Mouse (Mus musculus) brain, embryonic 18.5 days (tissue): ENCODE measurements around the gene Ccnl2.

Experiments
- DNase-seq: peaks from one replicate; pipeline ENCODE4 v3.0.0-alpha.2; 2012; ENCODE audit warnings: low read depth, low spot score

Ccnl2 gene

GRCm38 (mm10) chr4:155790021-155790489, 22.2 kb upstream of the Ccnl2 start, which contains the start of gene Ankrd65:
Gene Ankrd65, plus strand, starts transcription at chr4:155790439.
- DNase-seq, result no peak

DNA sequence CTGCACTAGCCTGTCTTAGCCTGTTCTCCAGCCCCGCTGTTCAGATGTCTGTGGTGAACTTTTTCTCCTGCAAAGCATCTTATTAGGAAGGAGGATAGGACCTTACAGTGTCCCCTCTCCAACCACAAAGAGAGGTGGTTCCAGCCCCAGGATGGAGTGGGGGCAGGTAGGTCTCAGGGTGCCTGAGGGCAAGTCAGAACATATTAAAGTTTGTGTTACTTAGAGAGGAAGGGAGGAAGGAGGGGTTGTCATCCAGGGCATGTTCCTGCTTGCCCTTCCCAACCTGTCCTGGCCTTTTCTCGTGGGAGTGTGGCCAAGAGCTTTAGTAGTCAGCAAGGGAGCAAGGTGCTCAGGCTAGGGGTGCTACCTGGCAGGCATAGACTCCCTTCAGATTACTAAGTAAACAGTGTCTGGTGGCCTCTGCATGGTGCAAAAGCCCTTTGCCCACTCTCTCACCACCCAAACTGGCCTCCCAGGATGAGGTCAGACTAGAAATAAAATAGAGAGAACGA, 21.6 kb upstream of the Ccnl2 start:
- no peak for DNase-seq

DNA sequence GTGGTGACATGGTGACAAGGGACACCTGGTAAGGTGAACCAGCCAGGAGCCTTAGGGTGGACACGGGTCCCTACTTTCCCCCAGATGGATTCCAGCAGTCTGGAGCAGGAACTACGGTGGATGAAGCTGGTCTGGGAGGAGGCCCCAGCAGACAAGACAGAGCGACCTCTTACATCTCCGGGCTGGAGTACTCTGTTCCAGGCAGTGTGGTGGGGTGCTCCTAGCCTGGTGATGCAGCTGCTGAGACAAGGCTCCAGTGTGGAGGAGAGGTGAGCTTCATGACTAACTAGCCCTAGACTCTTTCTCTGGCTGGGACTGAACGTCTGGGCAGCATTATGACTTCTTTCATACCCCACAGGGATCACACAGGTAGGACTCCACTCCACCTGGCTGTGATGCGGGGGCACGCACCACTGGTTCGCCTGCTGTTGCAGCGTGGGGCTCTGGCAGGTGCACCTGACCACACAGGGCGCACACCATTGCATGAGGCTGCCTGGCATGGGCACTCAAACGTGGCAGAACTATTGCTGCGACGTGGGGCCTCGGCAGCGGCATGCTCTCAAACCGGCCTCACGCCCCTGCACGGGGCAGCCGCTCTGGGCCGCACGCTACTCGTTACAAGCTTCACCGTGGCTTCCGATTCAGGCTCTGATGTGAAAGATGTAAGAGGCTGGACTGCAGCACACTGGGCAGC, 20.9 kb upstream of the Ccnl2 start:
- DNase-seq, result no peak

GRCm38 (mm10) chr4:155793730-155794129, 18.6 kb upstream of the Ccnl2 start:
- DNase-seq, result no peak

GRCm38 (mm10) chr4:155802075-155802474, 10.2 kb upstream of the Ccnl2 start:
- no peak for DNase-seq

DNA sequence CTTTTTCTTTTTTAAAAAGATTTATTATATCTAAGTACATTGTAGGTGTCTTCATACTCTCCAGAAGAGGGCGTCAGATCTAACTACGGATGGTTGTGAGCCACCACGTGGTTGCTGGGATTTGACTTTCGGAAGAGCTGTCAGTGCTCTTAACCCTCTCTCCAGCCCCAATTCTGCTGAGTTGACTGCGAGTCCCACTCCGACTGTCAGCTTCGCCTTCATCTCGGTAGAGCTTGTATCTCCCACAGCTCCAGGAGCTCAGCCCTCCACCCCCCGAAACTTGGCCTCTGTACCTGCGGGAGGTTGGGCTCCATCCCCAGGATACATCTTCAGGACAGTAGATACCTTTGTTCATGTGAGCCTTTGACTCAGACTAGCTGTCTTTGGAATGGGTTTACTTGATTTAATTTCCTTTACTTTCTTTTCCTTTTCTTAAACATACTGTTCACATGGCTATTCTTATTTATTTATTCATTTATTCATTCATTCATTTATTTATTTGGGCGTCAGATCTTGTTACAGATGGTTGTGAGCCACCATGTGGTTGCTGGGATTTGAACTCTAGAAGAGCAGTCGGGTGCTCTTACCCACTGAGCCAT, 9.4 kb upstream of the Ccnl2 start, which contains the start of gene Mrpl20:
Gene Mrpl20 (plus strand): TSS at position 138 of the 599 bp plus-strand sequence.
- no peak for DNase-seq

DNA sequence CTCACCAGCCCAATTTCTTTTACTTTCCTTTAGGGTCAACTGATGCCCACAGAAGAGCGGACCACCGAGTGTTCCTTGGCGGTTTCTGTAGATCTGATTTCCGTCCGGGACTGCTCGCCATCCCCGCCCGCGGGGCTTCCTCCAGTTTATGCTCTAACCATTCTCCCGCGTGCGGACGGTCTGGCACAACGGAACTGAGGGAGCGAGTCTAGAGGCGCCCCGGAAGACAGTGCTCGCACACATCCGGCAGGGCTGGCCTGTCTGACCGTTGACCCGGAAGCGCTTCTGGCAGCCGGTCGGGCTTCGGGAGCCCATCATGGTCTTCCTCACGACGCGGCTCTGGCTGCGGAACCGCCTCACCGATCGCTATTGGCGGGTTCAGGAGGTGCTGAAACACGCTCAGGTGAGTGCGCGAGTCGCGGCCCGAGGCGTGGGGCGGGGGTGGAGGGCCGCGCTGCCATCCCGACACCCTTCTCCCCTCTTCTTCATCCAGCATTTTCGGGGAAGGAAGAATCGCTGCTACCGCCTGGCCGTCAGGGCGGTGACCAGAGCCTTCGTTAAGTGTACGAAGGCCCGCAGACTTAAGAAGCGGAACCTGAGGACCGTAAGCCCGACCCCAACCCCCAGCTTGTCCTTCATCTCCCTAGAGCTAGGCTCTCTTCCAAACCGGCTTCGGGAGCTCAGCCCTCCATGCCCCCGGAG, 8.8 kb upstream of the Ccnl2 start:
- DNase-seq, result peak; percentile 84

DNA sequence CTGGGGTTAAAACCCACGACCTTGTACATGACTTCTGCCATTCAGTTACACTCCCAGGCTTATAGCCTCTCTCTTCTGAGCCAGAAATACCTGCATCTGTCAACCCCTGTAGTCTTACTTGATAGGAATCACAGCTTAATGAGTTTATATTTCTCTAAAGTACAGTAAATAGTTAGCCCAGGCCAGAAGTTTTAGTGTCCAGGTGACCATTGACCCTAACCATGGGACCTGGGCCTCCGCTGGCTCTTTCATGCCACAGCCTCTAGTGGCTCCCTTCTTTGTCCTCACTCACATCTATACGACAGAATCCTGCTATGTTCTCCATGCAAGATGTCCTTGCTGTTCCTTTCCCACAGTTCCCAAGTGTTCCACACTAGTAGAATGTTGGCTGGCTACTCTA, 4.4 kb upstream of the Ccnl2 start:
- no peak for DNase-seq

GRCm38 (mm10) chr4:155812665-155813181, 434 bp downstream of the Ccnl2 start:
- no peak for DNase-seq

DNA sequence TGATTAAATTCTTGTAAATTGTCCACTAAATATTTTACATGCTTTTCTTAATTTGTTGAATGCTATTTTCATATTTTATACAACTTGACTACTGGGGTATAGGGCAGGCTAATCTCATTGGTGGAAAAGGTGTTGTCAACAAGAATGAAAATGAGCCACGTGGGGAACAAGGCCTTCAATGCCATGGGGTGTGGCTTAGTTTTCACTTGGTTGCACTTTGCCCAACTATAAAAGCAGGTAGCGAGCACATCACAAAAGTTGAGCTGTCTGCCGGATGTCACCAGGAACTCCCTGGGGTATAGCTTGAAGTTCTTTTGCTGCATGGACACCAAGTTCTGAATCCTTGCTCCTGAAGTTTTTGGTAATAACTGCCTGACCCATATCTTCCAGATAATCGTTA, 5.2 kb downstream of the Ccnl2 start:
- DNase-seq, result no peak

DNA sequence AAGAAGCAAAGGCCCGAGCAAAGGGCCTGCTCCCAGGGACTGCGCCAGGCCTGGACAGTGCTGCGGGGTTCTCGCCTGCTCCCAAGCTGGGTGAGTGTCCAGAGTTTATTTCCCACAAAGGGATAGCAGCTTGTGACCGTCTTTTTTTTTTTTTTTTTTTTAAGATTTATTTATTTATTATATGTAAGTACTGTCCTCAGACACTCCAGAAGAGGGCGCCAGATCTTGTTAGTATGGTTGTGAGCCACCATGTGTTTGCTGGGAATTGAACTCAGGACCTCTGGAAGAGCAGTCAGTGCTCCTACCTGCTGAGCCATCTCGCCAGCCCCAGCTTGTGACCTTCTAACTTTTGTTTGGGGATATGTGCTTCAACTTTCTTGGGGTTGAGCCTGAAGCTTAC, 8.7 kb downstream of the Ccnl2 start:
- DNase-seq, result no peak

DNA sequence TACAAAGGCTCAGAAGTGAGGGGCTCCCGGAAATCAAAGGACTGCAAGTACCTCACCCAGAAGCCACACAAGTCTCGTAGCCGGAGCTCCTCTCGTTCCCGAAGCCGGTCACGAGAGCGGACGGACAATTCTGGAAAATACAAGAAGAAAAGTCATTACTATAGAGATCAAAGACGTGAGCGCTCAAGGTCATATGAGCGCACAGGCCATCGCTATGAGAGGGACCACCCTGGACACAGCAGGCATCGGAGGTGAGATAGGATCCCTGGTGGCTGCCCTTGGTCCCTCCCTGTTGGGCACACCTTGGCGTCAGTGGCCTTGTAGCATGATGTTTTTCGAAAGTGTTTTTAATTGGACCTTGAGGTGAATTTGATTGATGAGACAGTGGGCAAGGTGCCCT, 11.2 kb downstream of the Ccnl2 start:
- DNase-seq, result no peak

- no peak for DNase-seq
Observed at GRCm38 (mm10) chr4:155829866-155830265, 17.6 kb downstream of the Ccnl2 start.

GRCm38 (mm10) chr4:155830596-155830995, 18.3 kb downstream of the Ccnl2 start:
- no peak for DNase-seq

DNA sequence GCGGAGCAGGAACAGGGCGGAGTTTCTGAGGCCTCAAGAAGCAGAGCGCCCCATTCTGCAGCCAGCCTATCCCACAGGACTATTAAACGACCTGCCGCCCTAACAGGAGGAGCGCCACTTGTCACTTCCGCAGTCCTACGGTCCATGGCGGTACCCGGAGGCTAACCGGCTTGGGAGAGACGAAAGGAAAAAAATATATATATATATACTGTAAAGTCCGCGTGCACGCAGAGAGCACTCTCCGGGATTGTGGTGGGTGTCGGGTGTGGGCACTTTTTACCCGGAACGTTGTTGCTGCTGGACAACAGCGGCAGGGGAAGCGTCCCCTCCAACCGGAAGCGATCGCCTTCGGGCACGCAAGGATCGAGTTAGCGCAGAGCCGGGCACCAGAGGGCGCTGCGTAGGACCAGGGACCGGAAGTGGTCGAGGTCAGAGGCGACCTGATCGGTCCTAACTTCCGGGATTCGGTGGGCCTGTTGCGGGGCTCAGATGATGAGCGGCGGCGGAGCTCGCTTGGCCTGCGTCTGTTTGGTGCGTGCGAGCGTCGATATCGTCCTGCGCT, 19.0 kb downstream of the Ccnl2 start, which contains the start of gene Aurkaip1:
Gene Aurkaip1 (plus strand): TSS at position 68 of the 562 bp plus-strand sequence.
- DNase-seq, result peak; percentile 91

DNA sequence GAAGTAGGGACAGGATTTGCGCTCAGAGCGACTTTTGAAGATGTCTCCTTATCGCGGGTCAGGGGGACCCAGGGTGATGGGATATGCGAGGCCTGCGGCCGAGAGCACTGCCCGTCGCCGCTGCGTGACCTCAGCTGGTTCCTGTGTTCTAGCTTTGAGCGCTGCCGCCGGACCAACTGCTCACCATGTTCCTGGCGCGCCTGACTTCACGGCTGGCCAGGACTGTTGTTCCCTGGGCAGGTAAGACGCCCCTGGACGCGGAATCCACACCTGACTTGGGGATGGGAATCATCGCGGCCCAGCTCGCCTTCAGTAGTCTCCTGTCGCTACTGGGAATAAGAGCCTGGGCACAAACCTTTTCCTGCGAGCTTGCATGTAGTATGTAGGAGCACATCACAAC, 19.5 kb downstream of the Ccnl2 start:
- no peak for DNase-seq

DNA sequence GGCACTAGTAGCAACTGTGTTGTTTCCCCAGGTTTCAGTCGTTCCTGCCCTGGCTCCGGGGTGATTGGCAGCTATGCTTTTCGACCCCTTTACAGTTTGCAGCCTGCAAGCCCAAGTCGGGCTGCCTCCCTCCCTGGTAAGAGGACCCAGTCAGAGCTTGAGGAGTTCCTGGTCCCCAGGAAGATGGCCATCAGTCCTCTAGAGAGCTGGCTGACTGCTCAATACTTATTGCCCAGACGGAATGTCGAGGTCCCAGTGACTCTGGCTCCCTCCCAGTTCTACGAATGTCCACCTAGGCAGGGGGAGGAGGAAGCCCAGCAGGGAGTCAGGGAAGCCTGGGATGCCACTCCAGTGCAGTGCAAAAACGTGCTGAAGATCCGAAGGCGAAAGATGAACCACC, 20.0 kb downstream of the Ccnl2 start:
- DNase-seq, result no peak

DNA sequence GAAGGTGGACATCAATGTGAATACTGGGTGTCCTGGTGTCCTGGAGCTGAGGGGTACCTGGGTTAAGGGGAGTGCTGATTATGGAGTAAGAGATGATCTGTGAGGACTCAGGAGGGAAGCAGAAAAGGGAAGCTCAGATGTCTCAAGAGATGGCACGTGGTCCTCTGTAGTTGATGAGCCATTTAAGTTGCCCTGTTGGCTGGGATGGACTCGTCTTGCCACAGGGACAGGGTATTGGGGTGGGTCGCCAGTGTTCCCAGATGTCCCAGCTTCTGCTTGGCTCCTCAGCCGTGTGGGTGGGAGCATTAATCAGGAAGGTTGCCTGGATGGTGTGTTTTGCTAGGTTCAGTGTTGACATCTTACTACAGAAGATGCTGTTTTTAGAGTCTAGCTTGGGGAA, 20.9 kb downstream of the Ccnl2 start:
- DNase-seq, result no peak

DNA sequence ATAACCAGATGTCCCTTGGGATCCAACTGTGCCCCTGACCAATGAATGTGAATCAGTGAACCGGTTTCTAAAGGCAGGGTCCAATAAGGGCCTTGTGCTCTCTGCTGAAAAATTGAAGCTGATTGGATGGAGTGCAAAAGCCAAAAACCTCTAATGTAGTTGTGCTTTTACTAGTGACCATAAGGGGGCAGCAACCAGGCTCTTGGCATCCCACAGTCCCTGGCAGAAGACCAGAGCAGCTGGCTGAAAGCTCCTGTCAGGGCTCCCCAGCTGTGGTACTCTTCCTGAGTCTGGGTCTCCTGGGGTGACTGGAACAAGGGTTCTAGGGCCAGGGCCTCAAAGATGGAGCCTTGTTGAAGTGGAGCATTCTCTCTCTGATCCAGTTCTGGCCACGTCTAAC, 21.5 kb downstream of the Ccnl2 start:
- no peak for DNase-seq

DNA sequence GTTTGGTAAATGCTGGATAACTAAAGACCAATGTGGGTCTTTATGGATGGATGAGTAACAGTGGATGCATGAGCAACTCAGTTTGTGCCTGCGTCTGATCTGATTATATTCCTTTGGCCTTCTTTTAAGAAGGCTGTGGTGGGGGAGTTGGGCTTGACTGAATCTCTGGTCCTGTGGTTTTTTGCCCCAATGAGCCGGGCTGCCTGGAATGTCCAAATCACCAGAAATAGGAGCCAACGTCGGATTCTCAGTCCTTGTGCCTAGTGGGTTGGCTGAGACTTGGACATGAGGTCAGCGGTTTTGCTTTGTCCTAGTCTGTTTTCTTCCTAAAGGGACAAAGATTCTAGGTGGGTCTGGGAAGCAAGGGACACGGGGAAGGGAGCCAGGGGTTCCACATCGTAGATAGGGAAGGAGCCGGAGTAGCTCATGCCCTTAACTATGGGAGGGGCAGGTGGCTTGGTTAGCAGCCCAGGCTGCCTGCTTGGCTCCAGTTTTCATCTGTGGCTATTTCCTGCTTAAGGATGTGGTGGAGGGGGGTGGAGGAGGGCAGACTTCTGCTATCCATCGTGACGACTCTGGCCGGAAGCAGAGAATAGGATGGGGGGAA, 25.2 kb downstream of the Ccnl2 start:
- no peak for DNase-seq
